Mouse (Mus musculus) bone marrow macrophage, adult 2 months (primary cell): ENCODE data around the gene Tdg. TPM values are rescaled to one million over a fixed set of nuclear protein-coding genes. Genes with fewer than 3 reads are reported as not detected.

Experiments
- H3K27ac ChIP-seq: 2 replicates; pipeline ENCODE4 v1.5.1; 2012; ENCODE audit warnings: low read depth, low read length; ENCODE audit not compliant: insufficient read depth
- H3K4me1 ChIP-seq: 2 replicates; pipeline ENCODE4 v1.6.1; 2012; ENCODE audit warnings: low read length; ENCODE audit not compliant: control insufficient read depth, insufficient read depth
- H3K4me3 ChIP-seq: 2 replicates; pipeline ENCODE4 v1.5.1; 2012; ENCODE audit warnings: mild to moderate bottlenecking, low read length, moderate library complexity; ENCODE audit not compliant: insufficient read depth
- CTCF ChIP-seq: IDR thresholded peaks from 2 replicates; pipeline ENCODE4 v1.5.1; 2012; ENCODE audit warnings: low read depth, mild to moderate bottlenecking, low read length, moderate library complexity
- POLR2A ChIP-seq: IDR thresholded peaks from 2 replicates; pipeline ENCODE4 v1.6.1; 2012; ENCODE audit warnings: mild to moderate bottlenecking, low read depth, low read length, borderline replicate concordance
- polyA plus RNA-seq: library from polyadenylated mRNA; stranded (reverse); fragments of >200 nt; gene quantifications from 2 replicates; pipeline ENCODE4 v1.2.4, GENCODE M21; 2012; ENCODE audit not compliant: missing spikeins, insufficient read depth, insufficient read length

Tdg gene
- polyA plus RNA-seq, 1 experiment, result 25.6 TPM

DNA sequence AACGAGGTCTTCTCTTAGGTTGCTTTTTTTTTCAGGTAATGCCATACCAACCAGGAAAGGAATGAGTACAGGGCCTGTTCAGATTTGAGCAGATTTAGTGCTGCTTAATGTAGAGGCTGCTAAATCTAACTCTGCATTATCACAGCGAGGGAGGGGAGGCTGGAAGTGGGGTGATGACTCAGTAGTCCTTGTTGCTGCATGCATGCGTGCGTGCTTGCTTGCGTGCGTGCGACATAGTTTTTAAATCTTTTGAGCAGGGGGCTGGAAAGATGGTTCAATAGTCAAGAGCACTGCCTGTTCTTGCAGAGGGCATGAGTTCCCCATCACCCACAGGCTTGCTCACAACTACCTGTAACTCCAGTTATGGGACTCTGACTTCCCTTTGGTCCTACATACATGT, 4.7 kb downstream of the Tdg start:
- H3K4me1 ChIP-seq, result peaks cover 11% of the 10 kb centered on the region
- TF ChIP-seq POLR2A (no peak), CTCF (no peak)
- no peak overlapping the region for H3K4me3 ChIP-seq
- H3K27ac ChIP-seq, result no peak overlapping the region

DNA sequence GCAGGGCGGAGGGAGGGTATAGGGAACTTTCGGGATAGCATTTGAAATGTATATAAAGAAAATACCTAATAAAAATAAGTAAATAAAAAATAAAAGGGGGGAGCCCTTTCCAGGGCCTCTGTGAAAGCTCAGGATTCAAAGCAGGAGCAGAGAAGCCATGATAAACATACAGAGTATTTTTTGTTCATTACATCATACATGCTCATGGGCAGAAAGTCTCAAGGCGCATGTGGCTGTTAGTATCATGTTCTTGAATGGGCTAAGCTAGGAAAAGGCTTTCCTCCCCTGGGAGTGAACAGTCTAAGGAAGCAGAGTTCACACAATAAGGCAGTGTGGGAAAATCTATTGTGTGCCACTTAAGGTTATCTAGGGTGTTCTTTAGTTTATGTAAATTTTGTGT, 6.7 kb downstream of the Tdg start:
- no peak for TF ChIP-seq CTCF
- no peak for TF ChIP-seq POLR2A
- H3K4me1 ChIP-seq, result peaks cover 3% of the 10 kb centered on the region; the same call in 1 of the 2 replicates
- no peak overlapping the region for H3K4me3 ChIP-seq
- H3K27ac ChIP-seq, result no peak overlapping the region

DNA sequence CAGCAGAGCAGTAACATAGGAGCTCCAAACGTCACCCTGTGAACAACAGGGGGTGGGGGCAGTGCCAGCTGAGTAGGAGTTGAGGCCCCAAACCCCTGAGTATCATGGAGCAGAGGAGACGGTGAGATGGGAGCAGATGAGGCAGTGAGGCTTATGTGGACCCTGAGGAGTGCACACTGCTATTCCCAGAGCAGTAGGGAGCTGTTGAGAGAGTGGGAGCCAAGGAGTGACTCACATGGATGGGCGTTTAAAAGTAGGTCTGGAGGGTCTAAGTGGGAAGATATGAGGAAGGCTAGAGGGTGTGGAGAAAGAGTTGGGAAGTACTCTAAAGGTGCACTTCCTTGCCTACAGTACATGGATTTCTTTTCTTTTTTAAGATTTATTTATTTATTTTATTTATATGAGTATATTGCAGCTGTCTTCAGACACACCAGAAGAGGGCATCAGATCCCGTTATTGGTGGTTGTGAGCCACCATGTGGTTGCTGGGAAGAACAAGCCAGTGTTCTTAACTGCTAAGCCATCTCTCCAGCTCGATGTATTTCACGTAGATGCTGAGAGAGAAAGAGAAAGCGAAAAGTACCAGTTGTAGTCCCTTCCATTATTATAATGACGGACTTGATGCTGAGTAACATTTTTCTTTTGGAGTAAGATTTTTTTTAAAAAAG, 9.5 kb downstream of the Tdg start:
- no peak overlapping the region for H3K4me3 ChIP-seq
- no peak for TF ChIP-seq POLR2A
- no peak for TF ChIP-seq CTCF
- peaks cover 3% of the 10 kb centered on the region; the same call in 1 of the 2 replicates for H3K4me1 ChIP-seq
- no peak overlapping the region for H3K27ac ChIP-seq

DNA sequence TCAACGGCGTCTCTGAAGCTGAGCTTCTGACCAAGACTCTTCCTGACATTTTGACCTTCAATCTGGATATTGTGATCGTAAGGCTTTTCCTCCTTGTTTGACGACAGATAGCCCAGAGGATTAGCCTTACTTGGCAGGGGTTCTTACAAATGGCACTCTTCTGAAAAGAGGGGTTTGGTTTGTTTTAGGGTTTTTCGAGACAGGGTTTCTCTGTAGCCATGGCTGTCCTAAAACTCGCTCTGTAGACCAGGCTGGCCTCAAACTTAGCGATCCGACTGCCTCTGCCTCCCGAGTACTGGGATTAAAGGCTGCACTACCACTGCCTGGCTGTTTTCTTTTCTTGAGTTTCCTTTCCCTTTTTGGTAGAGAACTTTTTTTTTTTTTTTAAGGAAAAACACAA, 11.9 kb downstream of the Tdg start:
- Histone ChIP-seq H3K4me1 (no peaks in the 10 kb centered on the region), H3K27ac (no peak overlapping the region), H3K4me3 (no peak overlapping the region)
- TF ChIP-seq POLR2A, result no peak
- TF ChIP-seq CTCF, result no peak

DNA sequence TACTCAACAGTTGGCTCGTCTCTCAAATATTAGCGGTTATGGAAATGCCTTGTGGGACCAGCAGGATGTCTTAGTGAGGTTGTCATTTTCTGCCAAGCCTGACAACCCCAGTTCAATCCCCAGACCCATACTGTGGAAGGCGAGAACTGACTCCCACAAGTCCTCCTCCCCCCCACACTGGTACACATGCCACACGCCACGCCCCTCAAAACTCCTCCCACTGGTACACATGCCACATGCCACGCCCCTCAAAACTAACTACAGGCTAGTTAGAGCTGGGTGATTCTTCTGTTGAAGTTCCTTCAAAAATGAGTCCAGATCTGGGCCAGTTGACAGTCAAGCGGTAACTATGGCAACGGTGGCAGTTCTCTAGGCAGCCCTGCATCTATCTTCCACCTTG, 16.5 kb downstream of the Tdg start:
- H3K4me1 ChIP-seq, result peaks cover 4% of the 10 kb centered on the region; the same call in 1 of the 2 replicates
- TF ChIP-seq CTCF (no peak), POLR2A (no peak)
- no peak overlapping the region for H3K27ac ChIP-seq
- H3K4me3 ChIP-seq, result no peak overlapping the region

DNA sequence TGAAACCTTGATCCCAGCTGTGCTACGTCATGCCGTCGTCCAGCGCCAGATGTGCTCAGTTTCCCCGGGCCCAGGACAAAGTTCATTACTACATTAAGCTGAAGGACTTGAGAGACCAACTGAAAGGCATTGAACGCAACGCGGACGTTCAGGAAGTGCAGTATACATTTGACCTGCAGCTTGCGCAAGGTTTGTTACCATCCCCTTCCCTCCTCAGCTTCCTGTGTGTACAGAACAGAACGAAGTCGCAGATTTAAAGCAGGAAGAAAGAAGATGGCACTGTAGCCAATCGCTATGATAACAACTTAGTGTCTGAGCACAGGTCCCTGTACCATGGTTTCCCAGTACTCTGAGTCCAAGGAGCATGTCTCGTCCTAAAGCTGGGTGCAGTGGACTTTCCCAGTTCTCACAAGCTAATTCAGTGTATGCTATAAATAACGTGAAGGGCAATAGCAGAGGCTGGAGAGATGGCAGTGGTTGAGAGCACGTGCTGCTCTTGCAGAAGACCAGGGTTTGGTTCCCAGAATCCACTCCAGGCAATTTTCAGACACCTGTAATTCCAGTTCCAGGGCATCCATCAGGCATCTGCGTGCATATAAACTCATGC, 17.7 kb downstream of the Tdg start:
- peaks cover 4% of the 10 kb centered on the region; the same call in 1 of the 2 replicates for H3K4me1 ChIP-seq
- no peak overlapping the region for H3K4me3 ChIP-seq
- TF ChIP-seq POLR2A (no peak), CTCF (no peak)

DNA sequence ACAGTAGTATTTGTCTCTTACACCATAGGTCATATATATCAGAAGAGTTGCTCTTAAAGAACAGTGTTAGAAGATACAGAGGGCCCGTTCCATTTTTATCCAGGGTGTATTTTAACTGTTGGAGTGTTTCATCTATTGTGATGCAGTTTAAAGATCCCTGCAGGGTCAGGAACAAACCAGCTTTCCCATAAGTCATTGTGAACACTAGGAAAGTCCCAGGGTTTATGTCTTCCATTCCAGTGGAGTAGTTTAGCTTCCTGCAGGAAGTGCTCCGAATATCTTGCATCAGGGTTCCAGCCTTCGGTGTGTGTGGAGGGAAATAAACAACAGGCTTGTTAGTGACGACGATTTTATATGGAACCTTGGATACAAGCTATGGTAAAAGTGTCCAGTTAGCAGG, 21.6 kb downstream of the Tdg start:
- Histone ChIP-seq H3K27ac (no peak overlapping the region), H3K4me3 (no peak overlapping the region), H3K4me1 (peaks cover 4% of the 10 kb centered on the region; the same call in 1 of the 2 replicates)
- no peak for TF ChIP-seq CTCF
- no peak for TF ChIP-seq POLR2A

More for the DNA sequence above, 17.7 kb downstream of the Tdg start:
- 0 out of 2 replicates have a peak overlapping the region, but pooled peaks have one; percentile 9 for H3K27ac ChIP-seq

DNA sequence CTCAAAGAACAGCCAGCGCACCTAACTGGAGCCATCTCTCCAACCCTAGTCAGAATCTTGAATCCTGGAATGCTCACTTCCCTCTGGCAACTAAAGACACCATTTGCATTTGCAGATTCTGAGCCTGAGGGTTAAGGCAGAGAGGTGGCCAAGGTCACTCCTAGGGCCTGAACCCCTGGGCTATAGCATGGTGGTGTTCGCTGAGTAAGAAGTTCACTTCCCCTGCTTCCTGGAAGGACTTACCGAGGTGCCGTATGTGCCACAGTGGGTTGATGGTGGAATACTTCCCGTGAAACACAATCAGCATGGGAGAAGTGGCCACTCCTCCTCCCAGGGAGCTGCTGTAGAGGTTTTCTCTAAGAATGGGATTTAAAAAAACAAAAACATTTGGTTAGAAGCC, 23.0 kb downstream of the Tdg start:
- no peaks in the 10 kb centered on the region for H3K4me1 ChIP-seq
- H3K4me3 ChIP-seq, result no peak overlapping the region
- no peak overlapping the region for H3K27ac ChIP-seq
- TF ChIP-seq POLR2A (no peak), CTCF (no peak)

DNA sequence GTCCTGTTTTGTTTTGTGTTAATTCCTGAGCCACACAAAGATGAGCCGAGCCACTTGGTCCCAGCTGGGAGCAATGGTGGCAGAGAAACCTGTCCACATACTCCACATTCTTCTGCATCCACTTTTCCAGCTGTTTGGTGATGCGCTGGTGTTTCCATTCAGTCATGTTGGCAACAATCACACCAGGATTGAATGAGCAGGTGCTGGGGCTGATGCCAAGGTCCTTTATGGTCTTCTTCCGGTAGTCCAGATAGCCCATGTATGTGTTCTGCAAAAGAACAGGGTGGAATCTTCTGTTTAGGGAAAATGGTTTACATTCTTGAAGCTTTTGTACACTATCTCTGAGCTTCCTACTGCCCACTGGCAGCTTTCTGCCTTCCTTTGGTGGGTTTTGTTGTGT, 25.0 kb downstream of the Tdg start:
- TF ChIP-seq POLR2A, result no peak
- TF ChIP-seq CTCF, result no peak
- H3K4me1 ChIP-seq, result no peaks in the 10 kb centered on the region
- no peak overlapping the region for H3K27ac ChIP-seq
- no peak overlapping the region for H3K4me3 ChIP-seq

DNA sequence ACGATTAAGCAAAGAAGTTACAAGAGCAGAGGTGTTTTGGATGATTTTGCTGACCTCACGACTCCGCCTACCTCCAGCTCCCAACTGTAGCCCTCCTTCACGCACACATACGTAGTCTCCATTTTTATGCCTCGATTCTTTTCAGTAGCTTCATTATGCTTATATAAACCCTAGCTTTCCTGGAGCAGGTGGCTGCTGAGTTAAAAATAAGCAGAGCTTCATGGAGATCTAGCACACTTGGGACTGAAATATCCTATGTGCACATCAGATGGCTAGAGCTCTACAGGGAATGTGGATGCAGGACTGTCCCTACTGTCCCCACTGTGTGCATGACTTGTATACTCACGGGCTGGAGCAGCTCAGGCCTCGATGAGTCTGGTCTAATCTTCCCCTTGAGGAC, 32.2 kb downstream of the Tdg start:
- H3K27ac ChIP-seq, result no peak overlapping the region
- no peak overlapping the region for H3K4me3 ChIP-seq
- no peaks in the 10 kb centered on the region for H3K4me1 ChIP-seq
- TF ChIP-seq POLR2A (no peak), CTCF (no peak)
